Mouse (Mus musculus) embryonic facial prominence, embryonic 10.5 days (tissue): ENCODE results near the gene Mov10. TPM values are rescaled to one million over a fixed set of nuclear protein-coding genes. Genes with fewer than 3 reads are reported as not detected.
A peak's percentile ranks its signal among the peaks of the same experiment; 100 is the strongest.

Source experiments
- DNase-seq: peaks from one replicate; pipeline ENCODE4 v3.0.0-alpha.2; 2017; ENCODE audit warnings: low spot score
- H3K27ac ChIP-seq: fragments of 300-500 bp; sonication (generic); replicated peaks from 2 replicates; pipeline ENCODE4 v1.5.1; 2016; ENCODE audit warnings: mild to moderate bottlenecking
- H3K27me3 ChIP-seq: fragments of 300-500 bp; sonication (generic); replicated peaks from 2 replicates; pipeline ENCODE4 v1.6.1; 2016; ENCODE audit warnings: low read depth, mild to moderate bottlenecking; ENCODE audit not compliant: poor library complexity, severe bottlenecking
- H3K36me3 ChIP-seq: fragments of 300-500 bp; sonication (generic); replicated peaks from 2 replicates; pipeline ENCODE4 v1.6.1; 2016; ENCODE audit warnings: mild to moderate bottlenecking, moderate library complexity
- H3K4me1 ChIP-seq: fragments of 300-500 bp; sonication (generic); 2 replicates; pipeline ENCODE4 v1.6.1; 2016
- H3K4me3 ChIP-seq: fragments of 300-500 bp; sonication (generic); 2 replicates; pipeline ENCODE4 v1.5.1; 2016; ENCODE audit warnings: mild to moderate bottlenecking, moderate library complexity
- H3K9me3 ChIP-seq: fragments of 300-500 bp; sonication (generic); 2 replicates; pipeline ENCODE4 v1.6.1; 2016; ENCODE audit warnings: mild to moderate bottlenecking
- WGBS: fragments of 180-500 bp; shearing (Covaris S2); methylation state at CpG from one replicate; pipeline ENCODE4 v1.1.7; 2016; 5-methylcytosine and 5-hydroxymethylcytosine counted together
- polyA plus RNA-seq: library from polyadenylated mRNA; unstranded; fragments of >200 nt; fragmentation: Nextera tagmentation; extraction: Ambion mirVana; gene quantifications from 2 replicates; pipeline ENCODE4 v1.2.1, GENCODE M21; 2016

The Mov10 gene
- polyA plus RNA-seq, 1 experiment from 2014 or later = 46.4 TPM

GRCm38 (mm10) chr3:104800681-104801080, 17.7 kb downstream of the Mov10 start:
- H3K27ac ChIP-seq = no peak overlapping the region
- no peaks in the 10 kb centered on the region for H3K9me3 ChIP-seq
- DNase-seq = no peak
- H3K4me3 ChIP-seq = no peak overlapping the region
- WGBS = 94% methylated on average over 11 of the region's 11 CpGs
- H3K36me3 ChIP-seq = peaks cover 87% of the 10 kb centered on the region
- H3K4me1 ChIP-seq = peaks cover 9% of the 10 kb centered on the region
- H3K27me3 ChIP-seq = no peaks in the 10 kb centered on the region

GRCm38 (mm10) chr3:104796430-104797082, 21.8 kb downstream of the Mov10 start:
- 89% methylated on average over 15 of the region's 15 CpGs for WGBS
- H3K36me3 ChIP-seq = peaks cover 92% of the 10 kb centered on the region
- no peaks in the 10 kb centered on the region for H3K27me3 ChIP-seq
- no peak for DNase-seq
- no peaks in the 10 kb centered on the region for H3K9me3 ChIP-seq
- H3K4me3 ChIP-seq = no peak overlapping the region
- peaks cover 47% of the 10 kb centered on the region for H3K4me1 ChIP-seq
- H3K27ac ChIP-seq = no peak overlapping the region

- DNase-seq = no peak
- Histone ChIP-seq H3K4me1 (peaks cover 55% of the 10 kb centered on the region), H3K9me3 (no peaks in the 10 kb centered on the region), H3K27me3 (no peaks in the 10 kb centered on the region), H3K36me3 (peaks cover 89% of the 10 kb centered on the region), H3K4me3 (no peak overlapping the region), H3K27ac (peak overlapping the region; percentile 70; the same call in 1 of the 2 replicates)
- 78% methylated on average over 15 of the region's 15 CpGs for WGBS
These were observed 22.6 kb downstream of the Mov10 start for GRCm38 (mm10) chr3:104795661-104796340.

GRCm38 (mm10) chr3:104794953-104795470, 23.4 kb downstream of the Mov10 start:
- DNase-seq = no peak
- no peaks in the 10 kb centered on the region for H3K27me3 ChIP-seq
- peaks cover 81% of the 10 kb centered on the region for H3K36me3 ChIP-seq
- H3K4me3 ChIP-seq = no peak overlapping the region
- peaks cover 63% of the 10 kb centered on the region for H3K4me1 ChIP-seq
- WGBS = 66% methylated on average over 12 of the region's 12 CpGs
- H3K9me3 ChIP-seq = no peaks in the 10 kb centered on the region
- peak overlapping the region; percentile 70 for H3K27ac ChIP-seq

GRCm38 (mm10) chr3:104793871-104794828, 24.2 kb downstream of the Mov10 start:
- 55% methylated on average over 20 of the region's 20 CpGs for WGBS
- peak overlapping the region; percentile 23; the same call in 1 of the 2 replicates for H3K4me3 ChIP-seq
- H3K9me3 ChIP-seq = no peaks in the 10 kb centered on the region
- H3K27me3 ChIP-seq = no peaks in the 10 kb centered on the region
- peaks cover 71% of the 10 kb centered on the region for H3K4me1 ChIP-seq
- peak; percentile 93 for DNase-seq
- peak overlapping the region; percentile 70 for H3K27ac ChIP-seq
- peaks cover 73% of the 10 kb centered on the region for H3K36me3 ChIP-seq

DNA sequence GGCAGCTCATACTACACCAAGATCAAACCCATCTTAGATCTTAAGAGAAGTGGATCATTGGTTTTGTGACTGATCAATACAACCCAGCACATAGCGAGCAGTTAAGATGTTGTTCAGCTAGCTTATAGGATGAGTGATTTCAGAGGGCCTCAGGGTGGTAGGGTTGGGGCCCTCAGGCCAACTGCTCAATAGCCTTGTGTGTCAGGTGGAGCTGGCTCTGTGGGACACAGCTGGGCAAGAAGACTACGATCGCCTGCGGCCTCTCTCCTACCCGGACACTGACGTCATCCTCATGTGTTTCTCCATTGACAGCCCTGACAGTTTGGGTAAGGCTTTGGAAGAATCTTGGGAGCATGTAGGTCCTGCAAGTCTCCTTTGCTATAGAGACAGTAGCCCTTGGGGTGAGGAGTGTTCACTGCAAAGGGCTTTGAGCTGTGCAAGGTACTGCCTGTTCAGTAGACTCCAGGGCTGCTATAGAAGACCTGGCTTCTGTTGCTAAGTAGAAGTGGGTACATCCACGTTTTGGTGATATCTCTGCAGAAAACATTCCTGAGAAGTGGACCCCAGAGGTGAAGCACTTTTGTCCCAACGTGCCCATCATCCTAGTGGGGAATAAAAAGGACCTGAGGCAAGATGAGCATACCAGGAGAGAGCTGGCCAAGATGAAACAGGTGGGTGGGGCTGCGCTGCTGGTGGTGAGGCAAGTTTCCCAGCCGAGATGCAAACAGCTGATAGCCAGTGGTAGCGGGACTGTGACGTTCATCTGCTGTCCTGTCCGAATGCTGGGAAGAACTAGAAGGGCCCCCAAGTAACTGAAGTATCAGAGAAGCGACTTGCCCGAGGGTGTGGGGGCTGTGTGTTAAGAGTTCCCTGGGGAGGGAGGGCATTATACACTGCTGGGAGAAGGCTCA, 25.7 kb downstream of the Mov10 start:
- Histone ChIP-seq H3K4me3 (no peak overlapping the region), H3K36me3 (peaks cover 64% of the 10 kb centered on the region), H3K4me1 (peaks cover 82% of the 10 kb centered on the region), H3K27ac (no peak overlapping the region), H3K27me3 (peaks cover 4% of the 10 kb centered on the region), H3K9me3 (no peaks in the 10 kb centered on the region)
- DNase-seq = no peak
- 74% methylated on average over 15 of the region's 15 CpGs for WGBS

- Histone ChIP-seq H3K27me3 (peaks cover 10% of the 10 kb centered on the region), H3K9me3 (no peaks in the 10 kb centered on the region), H3K4me3 (peak overlapping the region; percentile 71; the same call in 1 of the 2 replicates), H3K27ac (peak overlapping the region; percentile 90; the same call in 1 of the 2 replicates), H3K36me3 (peaks cover 55% of the 10 kb centered on the region), H3K4me1 (peaks cover 82% of the 10 kb centered on the region)
- 92% methylated on average over 8 of the region's 8 CpGs for WGBS
- no peak for DNase-seq
These were observed 26.7 kb downstream of the Mov10 start for GRCm38 (mm10) chr3:104791671-104792070.

DNA sequence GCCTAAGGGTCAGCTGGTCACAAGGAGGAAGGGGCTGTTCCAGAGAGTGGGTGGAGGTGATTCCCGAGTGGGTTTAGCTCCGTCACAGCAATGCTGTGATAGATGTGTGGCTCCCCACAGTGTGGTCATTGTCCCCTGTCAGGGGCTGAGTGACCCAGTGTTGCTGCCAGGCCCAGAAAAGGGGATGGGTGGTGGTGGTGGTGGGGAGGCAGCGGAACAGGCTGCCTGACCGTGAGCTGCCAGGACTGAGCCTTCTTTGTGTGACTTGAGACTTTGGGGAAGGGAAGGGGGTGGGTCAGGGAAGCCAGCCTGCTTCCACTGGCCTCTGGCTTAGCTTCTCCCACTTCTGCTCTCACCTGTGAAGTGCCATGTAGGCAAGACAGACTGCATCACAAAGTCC, 27.3 kb downstream of the Mov10 start:
- Histone ChIP-seq H3K27me3 (peaks cover 15% of the 10 kb centered on the region), H3K4me1 (peaks cover 78% of the 10 kb centered on the region), H3K27ac (peak overlapping the region; percentile 90), H3K4me3 (peak overlapping the region; percentile 71), H3K9me3 (no peaks in the 10 kb centered on the region), H3K36me3 (peaks cover 48% of the 10 kb centered on the region)
- 14% methylated on average over 4 of the region's 4 CpGs for WGBS
- DNase-seq = no peak

DNA sequence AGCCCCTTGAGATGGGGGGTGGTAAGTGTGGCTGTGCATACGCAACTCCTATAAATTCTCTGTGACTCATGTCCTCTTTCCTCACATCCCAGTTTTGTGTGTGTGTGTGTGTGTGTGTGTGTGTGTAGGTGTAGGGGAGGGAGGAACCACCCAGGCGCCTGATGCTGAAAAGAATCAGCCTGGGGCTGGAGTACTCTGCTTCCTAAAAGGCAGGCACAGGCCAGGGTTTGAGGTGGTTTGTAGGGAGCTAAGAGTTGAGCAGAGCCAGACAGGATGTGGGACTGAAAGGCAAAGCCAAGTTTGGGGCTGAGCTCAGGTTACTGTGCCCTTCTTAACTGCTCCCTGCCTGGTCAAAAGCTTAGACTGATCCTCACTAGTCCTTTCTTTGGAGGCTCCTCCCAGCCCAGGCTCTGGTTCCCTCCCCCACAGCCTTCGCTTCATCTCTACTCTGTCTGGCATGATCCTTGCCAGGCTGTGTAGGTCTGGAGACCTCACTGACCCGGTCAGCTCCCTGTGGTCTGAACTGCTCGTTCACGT, 27.9 kb downstream of the Mov10 start:
- Histone ChIP-seq H3K4me3 (peak overlapping the region; percentile 71), H3K4me1 (peaks cover 72% of the 10 kb centered on the region), H3K27ac (peak overlapping the region; percentile 90), H3K27me3 (peaks cover 20% of the 10 kb centered on the region), H3K36me3 (peaks cover 43% of the 10 kb centered on the region), H3K9me3 (no peaks in the 10 kb centered on the region)
- WGBS = 14% methylated on average over 6 of the region's 6 CpGs
- peak; percentile 78 for DNase-seq

DNA sequence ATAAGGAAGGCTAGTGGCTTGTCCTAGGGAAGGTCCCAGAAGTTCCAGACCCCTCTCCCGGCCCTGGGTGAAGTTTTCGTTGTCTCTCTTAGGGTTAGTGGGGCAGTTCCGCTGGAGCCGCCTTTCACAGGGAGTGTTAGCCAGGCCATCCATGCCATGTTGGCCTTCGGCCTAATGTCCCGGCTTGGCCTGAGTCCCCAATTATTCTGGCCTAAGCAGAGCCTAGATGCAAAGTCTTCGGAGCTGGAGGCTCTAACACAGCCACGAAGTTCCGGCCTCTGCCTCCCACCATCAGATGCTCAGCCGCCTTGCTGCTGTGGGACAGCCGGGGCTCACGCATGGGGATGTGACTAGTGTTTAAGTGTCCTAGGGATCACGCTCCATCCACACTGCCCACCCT, 28.5 kb downstream of the Mov10 start:
- peaks cover 36% of the 10 kb centered on the region for H3K36me3 ChIP-seq
- WGBS = 32% methylated on average over 13 of the region's 13 CpGs
- H3K27me3 ChIP-seq = peaks cover 27% of the 10 kb centered on the region
- peak; percentile 50 for DNase-seq
- H3K4me3 ChIP-seq = peak overlapping the region; percentile 71
- H3K4me1 ChIP-seq = peaks cover 66% of the 10 kb centered on the region
- no peaks in the 10 kb centered on the region for H3K9me3 ChIP-seq
- H3K27ac ChIP-seq = peak overlapping the region; percentile 90

GRCm38 (mm10) chr3:104789312-104789605, 29.1 kb downstream of the Mov10 start:
- peaks cover 32% of the 10 kb centered on the region for H3K27me3 ChIP-seq
- peaks cover 60% of the 10 kb centered on the region for H3K4me1 ChIP-seq
- DNase-seq = no peak

More at GRCm38 (mm10) chr3:104789312-104789605, 29.1 kb downstream of the Mov10 start:
- Histone ChIP-seq H3K4me3 (peak overlapping the region; percentile 71), H3K36me3 (peaks cover 32% of the 10 kb centered on the region), H3K27ac (peak overlapping the region; percentile 90), H3K9me3 (no peaks in the 10 kb centered on the region)
- 1% methylated on average over 10 of the region's 10 CpGs for WGBS
